Mouse (Mus musculus) hematopoietic stem cell, adult 5-6 weeks (primary cell): ENCODE data around the gene Gm20604. TPM values are rescaled to one million over a fixed set of nuclear protein-coding genes. Genes with fewer than 3 reads are reported as not detected.

Experiments used
- ATAC-seq, 2 experiments: fragments of 125-278 bp in 1 of 2; replicated peaks in 1 of 2; 2 replicates each; pipeline ENCODE4 v1.8.0; 2016 to 2017; ENCODE audit warnings: inconsistent platforms in 2 of 2, mild to moderate bottlenecking in 2 of 2, moderate number of reproducible peaks in 2 of 2, low read depth in 1 of 2, moderate TSS enrichment in 1 of 2; ENCODE audit not compliant: low FRiP score in 2 of 2, poor library complexity in 2 of 2, severe bottlenecking in 2 of 2, insufficient read depth in 1 of 2, low TSS enrichment in 1 of 2
- total RNA-seq: library from RNA; stranded (forward); fragments of 172-1452, 232-1000 nt; gene quantifications from 2 replicates; pipeline ENCODE4 v1.2.3, GENCODE M21; 2017

Gm20604 gene
- total RNA-seq, 1 experiment from 2014 or later: 9.8 TPM

DNA sequence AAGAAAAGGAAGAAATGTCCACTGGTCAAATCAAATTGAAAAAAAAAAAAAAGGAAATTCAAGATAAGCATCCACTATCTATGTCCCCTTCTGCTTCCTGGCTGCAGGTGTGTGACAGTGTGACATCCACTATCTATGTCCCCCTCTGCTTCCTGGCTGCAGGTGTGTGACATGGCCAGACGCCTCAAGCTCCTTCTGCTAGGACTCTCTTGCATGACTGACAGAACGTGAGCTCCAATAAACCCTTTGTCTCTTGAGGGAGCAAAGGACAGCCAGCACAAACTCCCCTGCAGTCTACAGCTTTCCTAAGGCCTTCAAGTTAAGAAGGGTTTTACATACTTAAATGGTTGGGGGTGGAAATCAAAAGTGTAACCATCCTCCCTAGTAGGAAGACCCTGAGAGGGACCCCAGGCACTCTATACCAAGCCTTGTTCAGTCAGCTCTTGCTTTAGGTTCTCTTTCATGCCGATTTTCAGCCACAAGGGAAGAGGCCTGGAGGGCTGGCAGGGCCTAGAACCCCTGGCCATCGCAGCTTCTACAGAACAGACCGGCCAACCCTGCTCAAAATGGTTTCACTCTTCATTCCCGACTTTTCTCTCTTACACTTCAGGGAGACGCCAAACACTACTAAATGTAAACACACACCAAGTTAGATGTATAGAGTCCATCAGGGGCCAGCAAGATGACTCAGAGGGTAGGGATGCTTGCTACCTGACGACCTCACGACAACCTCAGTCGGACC is 43.6 kb downstream of the Gm20604 start:
- ATAC-seq: no peak

- ATAC-seq: no peak
Measured at GRCm38 (mm10) chr12:102714116-102714515, 44.4 kb downstream of the Gm20604 start.

DNA sequence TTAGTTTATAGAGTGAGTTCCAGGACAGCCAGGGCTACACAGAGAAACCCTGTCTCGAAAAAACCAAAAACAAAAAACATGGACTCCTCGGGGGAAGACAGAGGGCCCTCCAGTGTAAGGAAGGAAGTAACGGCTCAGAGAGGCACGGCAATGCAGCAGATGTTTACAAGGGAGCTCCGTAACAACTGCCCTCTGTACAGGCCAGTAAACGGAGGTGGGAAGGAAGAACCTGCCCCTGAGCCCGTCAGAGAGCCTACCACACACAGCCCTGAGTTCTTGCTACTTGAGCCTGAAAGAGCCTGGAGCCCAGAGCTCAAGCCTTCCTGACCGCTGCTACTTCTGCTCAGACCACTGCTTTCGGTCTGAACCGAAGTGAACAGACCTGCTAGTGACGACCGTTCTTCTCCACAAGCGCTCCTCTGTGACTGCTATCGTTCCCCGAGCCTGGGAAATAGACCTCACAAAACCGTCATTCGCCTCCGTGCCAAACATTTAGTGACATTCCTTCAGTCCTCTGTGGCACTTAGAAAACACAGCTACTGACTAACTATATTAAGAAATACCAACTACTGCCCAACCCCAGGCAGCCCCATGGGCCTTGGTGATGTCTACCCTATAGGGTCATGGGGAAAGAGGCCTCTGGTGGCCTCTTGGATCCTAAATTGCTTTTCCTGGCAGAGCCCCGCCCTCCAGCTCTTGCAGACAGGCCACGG is 45.2 kb downstream of the Gm20604 start:
- ATAC-seq: peak in 1 of 2 experiments; percentile 53; a peak in 2 of 4 replicates

DNA sequence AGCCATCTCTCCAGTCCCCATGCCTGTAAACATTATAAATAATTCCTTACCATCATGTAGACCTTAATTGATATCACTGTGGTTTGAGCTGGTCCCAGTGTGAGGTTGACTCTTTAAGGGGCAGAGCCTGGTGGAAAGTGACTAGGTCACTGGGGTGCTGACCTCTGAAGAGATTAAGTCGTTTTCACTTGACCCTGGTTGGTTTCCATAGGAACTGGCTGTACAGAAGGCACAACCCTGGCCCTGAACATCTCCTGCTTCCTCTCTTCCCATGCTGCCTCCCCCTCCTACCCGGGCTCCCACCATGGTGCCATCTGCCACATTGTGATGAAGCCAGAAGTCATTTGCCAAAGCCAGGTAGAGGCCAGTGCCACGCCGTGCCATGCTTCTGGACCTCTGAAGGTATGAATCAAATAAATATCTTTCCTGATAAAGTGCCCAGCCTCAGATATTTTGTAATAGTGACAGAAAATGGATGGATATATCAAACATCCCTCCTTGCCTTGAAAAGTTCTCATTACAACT is 47.6 kb downstream of the Gm20604 start:
- no peak for ATAC-seq

GRCm38 (mm10) chr12:102709896-102710295 is 48.6 kb downstream of the Gm20604 start:
- no peak for ATAC-seq

- ATAC-seq: no peak
Measured at GRCm38 (mm10) chr12:102708220-102708619, 50.3 kb downstream of the Gm20604 start.

DNA sequence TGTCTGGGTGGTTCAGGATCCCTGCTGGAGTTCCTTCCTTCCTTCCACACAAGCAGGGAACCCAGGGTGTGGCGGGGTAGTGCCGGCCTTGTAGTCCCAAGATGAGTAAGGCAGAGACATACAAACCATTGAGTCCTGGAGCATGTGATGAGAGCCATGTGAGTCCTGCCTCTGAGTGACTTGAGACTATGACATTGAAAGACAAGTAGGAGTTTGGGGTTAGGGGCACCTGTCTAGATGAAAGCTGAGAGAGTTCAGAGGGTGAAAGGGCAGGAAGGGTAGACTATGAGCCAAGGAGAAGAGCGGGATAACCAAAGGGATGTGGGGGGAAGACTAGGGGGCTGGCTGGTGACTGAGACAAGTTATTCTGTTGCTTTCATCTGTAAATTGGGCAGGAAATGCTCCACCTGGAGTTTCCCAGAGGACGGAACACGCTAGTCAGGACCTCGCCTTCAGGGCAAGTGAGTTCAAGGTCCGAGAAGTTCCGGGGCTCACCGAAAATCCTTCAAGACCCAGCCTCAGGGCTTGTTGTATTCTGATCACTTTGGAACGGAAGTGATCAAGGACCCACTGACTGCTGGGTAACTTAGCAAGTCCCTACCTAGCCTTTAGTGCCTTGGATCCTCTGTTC is 51.5 kb downstream of the Gm20604 start:
- ATAC-seq: no peak

GRCm38 (mm10) chr12:102705906-102706640 is 52.4 kb downstream of the Gm20604 start:
- no peak for ATAC-seq

- peak; percentile 72 to 80 for ATAC-seq
Measured at GRCm38 (mm10) chr12:102705216-102705871, 53.1 kb downstream of the Gm20604 start.

GRCm38 (mm10) chr12:102704457-102705198 is 53.8 kb downstream of the Gm20604 start, which contains the start of gene Itpk1:
Itpk1 (minus strand) TSS chr12:102704930.
- ATAC-seq: peak in 1 of 2 experiments; percentile 4; a peak in 1 of 4 replicates

DNA sequence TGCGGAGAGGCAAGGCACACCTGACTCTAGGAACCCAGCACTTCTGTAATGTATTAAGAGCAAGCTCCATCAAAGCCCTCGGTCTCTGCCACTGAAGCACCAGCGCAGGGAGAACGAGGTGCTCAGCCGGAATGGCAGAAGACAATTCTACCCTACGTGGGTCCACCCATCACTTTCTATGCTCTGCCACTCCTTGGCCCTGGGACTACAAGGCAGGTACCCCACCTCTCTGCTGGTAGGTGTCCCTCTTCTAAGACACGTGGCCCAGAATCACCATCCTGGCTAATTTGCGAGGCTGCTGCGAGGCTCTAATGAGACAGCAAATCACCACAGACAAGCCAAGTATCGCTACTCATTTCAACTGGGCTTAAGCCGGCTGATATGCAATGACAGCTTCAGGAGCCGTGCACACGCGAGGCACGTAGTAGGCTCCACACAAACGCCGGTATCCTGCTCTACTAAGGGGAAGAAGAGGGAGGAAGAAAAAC is 54.5 kb downstream of the Gm20604 start:
- peak in 1 of 2 experiments; percentile 3; a peak in 1 of 4 replicates for ATAC-seq

- no peak for ATAC-seq
Measured at GRCm38 (mm10) chr12:102703441-102703840, 55.0 kb downstream of the Gm20604 start.

DNA sequence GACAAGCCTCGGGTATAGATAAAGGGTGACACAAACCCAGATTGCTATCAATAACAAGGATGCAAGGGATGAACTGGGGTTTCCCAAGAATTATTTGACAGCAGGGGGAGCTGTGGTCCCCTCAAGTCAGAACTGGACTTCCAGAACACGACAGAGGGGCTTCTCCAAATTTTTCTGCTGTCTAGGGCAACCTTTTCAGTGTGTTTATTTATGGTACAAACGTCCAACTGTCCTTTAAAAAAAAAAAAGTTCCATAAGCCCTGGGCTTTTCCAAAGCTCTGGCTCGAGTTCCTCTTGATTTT is 55.4 kb downstream of the Gm20604 start:
- no peak for ATAC-seq

DNA sequence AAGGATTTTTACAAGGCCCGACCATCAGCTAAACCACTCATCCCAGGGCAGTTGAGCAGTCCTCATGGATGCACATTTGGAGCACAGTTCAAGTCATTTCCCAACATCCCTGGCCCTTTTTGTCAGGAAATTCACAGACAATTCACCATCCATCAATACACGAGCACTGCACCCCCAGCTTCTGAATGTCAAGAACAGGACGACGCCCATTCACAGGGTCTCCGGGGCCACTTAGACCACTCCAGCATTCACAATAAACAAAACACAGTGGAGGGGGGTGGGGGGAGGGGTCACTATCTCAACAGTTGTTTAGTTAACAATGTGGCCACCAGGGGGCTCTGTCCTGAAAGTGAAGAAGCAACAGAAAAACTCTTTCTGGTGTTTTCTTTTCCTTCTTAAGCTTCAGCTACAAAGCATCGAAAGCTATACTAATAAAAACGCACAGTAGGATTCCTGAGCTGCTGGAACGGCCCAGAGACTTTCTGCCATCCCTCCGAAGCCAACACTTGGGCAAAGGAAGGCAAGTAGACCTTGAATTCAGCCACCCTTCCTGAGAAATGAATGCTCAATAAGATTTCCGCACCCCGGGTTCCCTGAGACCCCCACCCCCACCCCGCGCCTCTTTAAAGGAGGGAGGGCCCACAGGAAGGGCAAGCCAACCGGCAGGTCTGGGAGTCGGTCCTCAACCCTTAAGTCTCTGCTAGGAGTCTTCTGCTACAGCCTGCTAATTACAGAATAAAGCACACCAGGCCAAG is 55.9 kb downstream of the Gm20604 start:
- ATAC-seq: no peak

DNA sequence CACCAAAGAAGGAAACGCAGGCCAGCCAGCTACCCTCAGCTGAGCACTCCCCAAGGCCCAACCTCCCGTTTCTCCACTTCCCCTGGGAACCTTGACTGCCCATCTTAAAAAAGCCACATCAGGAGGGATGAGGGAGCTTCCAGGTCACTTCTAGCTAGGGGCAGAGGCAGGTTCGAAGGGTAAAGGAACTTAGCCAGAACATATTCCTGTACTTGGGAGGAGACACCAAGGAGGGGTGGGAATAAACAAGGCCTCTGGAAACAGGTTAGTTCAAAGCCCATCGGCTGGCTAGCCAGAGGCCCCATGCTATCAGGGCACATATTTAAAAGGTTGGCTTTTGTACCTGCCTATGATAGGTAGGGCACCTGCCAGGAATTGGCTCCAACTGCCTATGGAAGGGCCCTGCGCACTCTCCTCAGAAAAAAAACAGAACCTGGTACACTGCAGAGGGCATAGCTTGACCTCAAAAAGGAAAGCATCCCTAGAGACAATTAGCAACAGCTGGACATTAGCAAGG is 56.7 kb downstream of the Gm20604 start:
- ATAC-seq: no peak
